Mouse (Mus musculus) hindbrain, postnatal 0 days (tissue): ENCODE data around the gene Decr2. TPM values are rescaled to one million over a fixed set of nuclear protein-coding genes. Genes with fewer than 3 reads are reported as not detected.
A peak's percentile ranks its signal among the peaks of the same experiment; 100 is the strongest.
"Not testable (repeated sequence)": the region's sequence is repeated elsewhere in the genome, so short reads cannot be mapped to it uniquely, and the experiment has no call there.

Experiments
- ATAC-seq: fragments of 200-750 bp; cut with Nextera tagmentation; 2 replicates; pipeline ENCODE4 v1.8.0; 2017; ENCODE audit warnings: mild to moderate bottlenecking, moderate TSS enrichment, moderate library complexity
- DNase-seq: peaks from one replicate; pipeline ENCODE4 v3.0.0-alpha.2; 2015; ENCODE audit warnings: low spot score
- H3K27ac ChIP-seq: fragments of 300-500 bp; sonication (generic); 2 replicates; pipeline ENCODE4 v1.5.1; 2014; ENCODE audit warnings: mild to moderate bottlenecking
- H3K27me3 ChIP-seq: fragments of 300-500 bp; sonication (generic); 2 replicates; pipeline ENCODE4 v1.6.1; 2014; ENCODE audit warnings: low read length, mixed read lengths; ENCODE audit not compliant: insufficient read depth
- H3K36me3 ChIP-seq: fragments of 300-500 bp; sonication (generic); 2 replicates; pipeline ENCODE4 v1.6.1; 2014; ENCODE audit warnings: low read length, mixed read lengths; ENCODE audit not compliant: insufficient read depth
- H3K4me1 ChIP-seq: fragments of 300-500 bp; sonication (generic); 2 replicates; pipeline ENCODE4 v1.6.1; 2014; ENCODE audit warnings: antibody characterized with exemption, low read length, mixed read lengths; ENCODE audit not compliant: insufficient read depth
- H3K4me2 ChIP-seq: fragments of 300-500 bp; sonication (generic); 2 replicates; pipeline ENCODE4 v1.6.1; 2014; ENCODE audit warnings: low read depth, mild to moderate bottlenecking, low read length, moderate library complexity, mixed read lengths
- H3K4me3 ChIP-seq: fragments of 300-500 bp; sonication (generic); 2 replicates; pipeline ENCODE4 v1.5.1; 2014; ENCODE audit warnings: low read length
- H3K9ac ChIP-seq: fragments of 300-500 bp; sonication (generic); replicated peaks from 2 replicates; pipeline ENCODE4 v1.6.1; 2014; ENCODE audit warnings: mild to moderate bottlenecking, low read length, moderate library complexity, mixed read lengths
- H3K9me3 ChIP-seq: fragments of 300-500 bp; sonication (generic); 2 replicates; pipeline ENCODE4 v1.6.1; 2016; ENCODE audit warnings: low read length, mixed read lengths
- CTCF ChIP-seq: IDR thresholded peaks from 2 replicates; pipeline ENCODE4 v1.5.1; 2016; ENCODE audit warnings: antibody characterized with exemption, control low read depth, low read depth
- WGBS: fragments of 180-500 bp; shearing (Covaris S2); extraction: QIAGEN DNeasy Blood & Tissue Kit; methylation state at CpG from one replicate; pipeline ENCODE4 v1.1.7; 2014; 5-methylcytosine and 5-hydroxymethylcytosine counted together
- polyA plus RNA-seq: library from polyadenylated mRNA; unstranded; fragments of >200 nt; fragmentation: Nextera tagmentation; extraction: Ambion mirVana; gene quantifications from 2 replicates; pipeline ENCODE4 v1.2.1, GENCODE M21; 2015
- total RNA-seq: library from RNA; depleted of rRNA; stranded (reverse); fragments of >200 nt; gene quantifications from 2 replicates; pipeline ENCODE4 v1.2.3, GENCODE M21; 2014

Decr2 gene
- total and polyA plus RNA-seq, 2 experiments from 2014 or later, result 40.6 to 41.1 TPM

DNA sequence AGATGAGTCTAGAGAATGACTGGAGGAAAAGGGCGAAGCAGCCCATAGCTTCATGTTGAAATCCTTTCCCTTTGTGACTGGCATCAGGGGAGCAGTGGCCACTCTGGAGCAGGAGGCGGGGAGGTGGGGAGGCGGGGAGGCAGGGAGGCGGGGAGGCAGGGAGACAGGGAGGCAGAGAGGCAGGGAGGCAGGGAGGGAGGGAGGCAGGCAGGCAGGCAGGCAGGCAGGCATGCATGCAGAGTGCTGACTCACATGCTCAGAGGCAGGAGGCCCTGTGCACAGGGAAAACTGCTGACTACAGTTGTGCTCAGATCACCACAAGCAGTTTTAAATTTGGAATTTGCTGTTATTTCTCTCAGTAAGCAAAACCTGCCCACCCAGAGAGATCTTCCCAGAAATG, 11.3 kb upstream of the Decr2 start:
- Histone ChIP-seq H3K9ac (no peak overlapping the region), H3K27me3 (no peaks in the 10 kb centered on the region), H3K4me2 (no peak overlapping the region), H3K4me1 (no peaks in the 10 kb centered on the region), H3K27ac (no peak overlapping the region), H3K9me3 (no peaks in the 10 kb centered on the region), H3K36me3 (no peaks in the 10 kb centered on the region), H3K4me3 (no peak overlapping the region)
- DNase-seq (no peak), ATAC-seq (no peak)
- TF ChIP-seq CTCF, result no peak
- WGBS, result 32% methylated on average over 4 of the region's 4 CpGs

DNA sequence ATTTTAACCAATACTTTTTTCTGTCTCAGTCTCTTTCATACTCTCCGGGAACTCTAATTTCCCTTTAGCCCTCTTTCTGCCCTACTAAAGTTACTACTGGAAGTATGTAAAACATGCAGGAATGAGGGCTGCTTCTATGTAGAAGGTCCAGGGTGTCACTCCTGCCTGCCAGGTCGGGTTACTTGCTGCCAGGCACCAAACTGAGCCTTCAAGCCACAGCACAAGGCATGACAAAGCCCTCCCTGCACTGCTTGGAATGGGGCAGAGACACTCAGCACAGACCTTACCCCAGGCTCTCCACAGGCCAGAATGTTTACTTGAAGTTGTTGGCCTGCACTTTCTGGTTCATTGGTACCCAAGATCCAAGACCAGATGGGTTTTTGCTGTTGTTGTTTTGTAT, 10.0 kb upstream of the Decr2 start:
- no peaks in the 10 kb centered on the region for H3K27me3 ChIP-seq
- no peaks in the 10 kb centered on the region for H3K4me1 ChIP-seq
- no peaks in the 10 kb centered on the region for H3K36me3 ChIP-seq
- DNase-seq, result no peak
- H3K4me2 ChIP-seq, result no peak overlapping the region
- H3K4me3 ChIP-seq, result no peak overlapping the region
- no peak for TF ChIP-seq CTCF
- H3K9me3 ChIP-seq, result no peaks in the 10 kb centered on the region
- no peak for ATAC-seq
- 41% methylated on average over 2 of the region's 2 CpGs for WGBS
- H3K9ac ChIP-seq, result no peak overlapping the region
- no peak overlapping the region for H3K27ac ChIP-seq

DNA sequence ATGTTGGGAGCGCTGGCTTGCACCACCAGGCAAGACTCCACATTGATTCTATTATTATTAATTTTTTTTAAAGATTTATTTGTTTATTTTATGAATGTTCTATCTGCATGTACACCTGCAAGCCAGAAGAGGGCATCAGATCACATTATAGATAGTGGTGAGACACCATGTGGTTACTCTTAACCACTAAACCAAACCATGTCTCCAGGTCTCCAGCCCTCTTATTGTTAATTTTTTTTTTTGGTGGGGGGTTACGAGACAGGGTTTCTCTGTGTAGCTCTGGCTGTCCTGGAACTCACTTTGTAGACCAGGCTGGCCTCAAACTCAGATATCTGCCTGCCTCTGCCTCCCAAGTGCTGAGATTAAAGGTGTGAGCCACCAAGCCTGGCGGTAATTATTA, 9.2 kb upstream of the Decr2 start:
- peak; percentile 49 for TF ChIP-seq CTCF
- not testable (repeated sequence) for H3K4me3 ChIP-seq, H3K4me1 ChIP-seq, H3K4me2 ChIP-seq, H3K36me3 ChIP-seq, H3K27ac ChIP-seq, ATAC-seq, H3K9ac ChIP-seq, H3K9me3 ChIP-seq, H3K27me3 ChIP-seq
- WGBS, result 61% methylated on average over 3 of the region's 3 CpGs
- peak; percentile 33 for DNase-seq

DNA sequence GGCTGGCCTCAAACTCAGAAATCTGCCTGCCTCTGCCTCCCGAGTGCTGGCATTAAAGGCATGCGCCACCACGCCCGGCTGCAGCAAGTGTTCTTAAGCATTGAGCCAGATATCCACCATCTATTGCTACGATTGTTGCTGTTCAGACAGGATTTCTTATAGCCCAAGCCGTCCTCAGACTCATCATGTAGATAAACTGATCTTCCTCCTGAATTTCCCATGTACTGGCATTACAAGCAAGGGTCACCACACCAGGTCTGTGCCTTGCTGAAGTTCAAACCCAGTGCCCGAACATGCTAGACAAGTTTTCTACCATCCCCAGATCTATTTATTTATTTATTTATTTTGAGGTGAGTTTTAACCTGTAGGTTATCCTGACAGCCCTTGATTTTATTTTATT, 8.3 kb upstream of the Decr2 start:
- Histone ChIP-seq H3K27ac (no peak overlapping the region), H3K9ac (no peak overlapping the region), H3K27me3 (no peaks in the 10 kb centered on the region), H3K9me3 (no peaks in the 10 kb centered on the region), H3K4me3 (no peak overlapping the region), H3K4me2 (no peak overlapping the region), H3K4me1 (no peaks in the 10 kb centered on the region), H3K36me3 (no peaks in the 10 kb centered on the region)
- WGBS, result 94% methylated on average over 7 of the region's 7 CpGs
- no peak for DNase-seq
- no peak for ATAC-seq
- TF ChIP-seq CTCF, result no peak

DNA sequence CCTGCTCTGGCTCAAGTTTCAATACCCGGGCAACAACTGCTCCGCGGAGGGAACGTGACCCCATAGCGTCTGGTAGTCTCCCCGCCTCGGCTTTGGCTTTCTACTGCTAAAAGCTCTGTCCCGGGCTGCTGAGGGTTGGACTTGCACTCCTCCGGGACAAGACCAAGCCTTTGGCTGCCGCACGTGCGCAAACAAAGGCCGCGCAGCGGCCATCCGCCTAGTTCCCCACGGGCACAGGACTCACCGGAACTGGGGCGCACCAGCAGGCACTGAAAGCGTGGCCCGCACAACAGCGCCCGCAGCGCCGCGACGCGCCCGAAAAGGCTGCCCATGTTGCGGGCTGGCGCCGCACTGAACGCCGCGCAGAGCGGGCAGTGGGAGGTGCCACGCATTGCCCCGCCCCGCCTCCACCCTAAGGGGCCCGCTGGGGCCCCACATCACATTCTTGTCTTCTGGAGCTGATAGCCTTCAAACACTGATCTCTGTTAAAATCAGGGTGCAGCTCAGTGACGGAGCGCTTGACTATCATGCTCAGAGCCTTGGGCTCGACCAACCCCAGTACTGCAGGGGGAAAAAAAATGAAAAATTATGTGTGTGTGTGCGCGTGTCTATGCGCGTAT, 5.1 kb upstream of the Decr2 start, which contains the start of gene Nme4:
Gene Nme4, minus strand, starts transcription at position 482 of the 620 bp plus-strand sequence.
- WGBS, result 3% methylated on average over 47 of the region's 47 CpGs
- no peaks in the 10 kb centered on the region for H3K9me3 ChIP-seq
- no peak for TF ChIP-seq CTCF
- 0 out of 2 replicates have a peak within 1 kb of the TSS, but pooled peaks have one; percentile 11 for H3K27ac ChIP-seq
- no peaks in the 10 kb centered on the region for H3K27me3 ChIP-seq
- no peaks in the 10 kb centered on the region for H3K4me1 ChIP-seq
- peak within 1 kb of the TSS; percentile 61 for H3K9ac ChIP-seq
- H3K4me2 ChIP-seq, result peak within 1 kb of the TSS; percentile 77
- DNase-seq (peak; percentile 70), ATAC-seq (peak; percentile 64)
- H3K4me3 ChIP-seq, result peak within 1 kb of the TSS; percentile 58
- H3K36me3 ChIP-seq, result no peaks in the 10 kb centered on the region

DNA sequence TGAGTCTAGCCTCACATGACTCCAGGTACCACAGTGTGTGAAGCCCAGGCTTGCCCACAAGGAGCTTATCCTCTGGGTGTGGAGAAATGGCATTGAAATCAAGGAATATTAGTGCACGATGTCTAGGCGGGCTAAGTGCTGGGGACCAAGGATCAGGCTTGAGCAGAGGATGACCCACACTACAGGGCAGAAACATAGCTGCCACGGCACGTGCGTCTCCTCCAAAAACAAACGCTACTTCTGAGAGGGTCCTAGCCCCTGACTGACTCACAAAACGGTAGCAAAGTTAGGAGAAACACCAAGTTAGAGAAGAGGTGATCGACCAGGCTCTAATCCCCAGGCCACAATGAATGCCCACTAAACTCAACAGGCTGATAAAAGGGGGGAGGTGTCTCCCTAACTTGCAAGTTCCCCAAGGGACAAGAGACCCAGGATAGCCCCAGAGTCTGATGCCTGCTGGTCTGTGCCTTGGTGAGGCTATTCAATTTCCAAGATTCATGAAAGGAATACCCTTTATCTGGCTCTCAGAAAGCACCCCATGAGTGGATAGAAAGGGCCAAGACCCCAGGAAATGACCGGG, 4.5 kb upstream of the Decr2 start:
- no peak for TF ChIP-seq CTCF
- WGBS, result 34% methylated on average over 9 of the region's 9 CpGs
- ATAC-seq, result no peak; the same call in 1 of the 2 replicates

DNA sequence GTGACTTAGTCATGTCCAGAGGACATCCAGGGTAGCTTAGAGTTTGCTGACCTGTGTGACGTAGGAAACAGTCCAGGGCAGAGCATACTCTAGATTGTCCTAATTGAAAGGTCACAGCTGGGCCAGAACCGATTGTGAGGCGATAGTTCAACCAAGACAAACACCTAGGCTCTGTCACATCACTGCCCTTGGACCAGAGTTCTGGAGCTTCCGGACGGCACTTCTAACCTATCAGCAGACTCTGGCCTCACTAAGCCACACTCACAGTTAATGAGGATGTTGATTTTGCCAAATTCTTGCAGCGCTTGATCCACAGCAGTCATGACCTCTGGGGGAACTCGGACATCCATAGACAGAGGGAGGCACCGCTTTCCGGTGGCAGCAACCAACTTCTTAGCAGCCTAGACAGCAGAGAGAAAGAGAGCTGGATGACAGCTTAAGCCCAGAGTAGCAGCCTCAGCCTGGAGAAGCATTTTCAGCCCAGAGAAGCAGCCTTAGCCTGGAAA, 3.0 kb downstream of the Decr2 start:
- no peaks in the 10 kb centered on the region; the same call in 1 of the 2 replicates for H3K36me3 ChIP-seq
- no peaks in the 10 kb centered on the region for H3K9me3 ChIP-seq
- no peak overlapping the region for H3K4me3 ChIP-seq
- no peaks in the 10 kb centered on the region for H3K27me3 ChIP-seq
- H3K27ac ChIP-seq, result no peak overlapping the region
- no peak overlapping the region for H3K9ac ChIP-seq
- 93% methylated on average over 9 of the region's 9 CpGs for WGBS
- DNase-seq (no peak), ATAC-seq (no peak)
- TF ChIP-seq CTCF, result no peak
- no peak overlapping the region for H3K4me2 ChIP-seq
- no peaks in the 10 kb centered on the region for H3K4me1 ChIP-seq

More for the DNA sequence above, 4.5 kb upstream of the Decr2 start:
- peak overlapping the region; percentile 61; the same call in 1 of the 2 replicates for H3K9ac ChIP-seq
- DNase-seq, result no peak
- H3K4me1 ChIP-seq, result no peaks in the 10 kb centered on the region
- H3K4me3 ChIP-seq, result peak overlapping the region; percentile 58
- H3K27ac ChIP-seq, result no peak overlapping the region
- H3K27me3 ChIP-seq, result no peaks in the 10 kb centered on the region
- peak overlapping the region; percentile 77 for H3K4me2 ChIP-seq
- H3K36me3 ChIP-seq, result no peaks in the 10 kb centered on the region
- no peaks in the 10 kb centered on the region for H3K9me3 ChIP-seq
